Mouse (Mus musculus) layer of hippocampus, adult 18-20 months (tissue): ENCODE measurements at regions not wholly inside any gene's neighbourhood (a gene's known extent, or its start where the extent isn't known, plus 50 kb on each side); places are given as distances from the start of the nearest gene placed in this dataset.

ENCODE experiments used
- DNase-seq, 2 experiments: peaks; one replicate each; pipeline ENCODE4 v3.0.0; 2022; ENCODE audit warnings: low spot score in 2 of 2

GRCm38 (mm10) chr15:36945309-36945708 lies 62.3 kb downstream of the Zfp706 start:
- no peak for DNase-seq

- DNase-seq, result no peak
These were observed 62.9 kb downstream of the Zfp706 start for GRCm38 (mm10) chr15:36944556-36945171.

GRCm38 (mm10) chr15:36943492-36944112 lies 64.0 kb downstream of the Zfp706 start:
- DNase-seq, result peak; percentile 42 to 55

- DNase-seq, result no peak
These were observed 65.3 kb downstream of the Zfp706 start for GRCm38 (mm10) chr15:36942261-36942660.

- no peak for DNase-seq
These were observed 65.8 kb downstream of the Zfp706 start for GRCm38 (mm10) chr15:36941741-36942140.

GRCm38 (mm10) chr15:36939608-36940007 lies 68.0 kb downstream of the Zfp706 start:
- DNase-seq, result no peak

GRCm38 (mm10) chr15:36939153-36939552 lies 68.4 kb downstream of the Zfp706 start:
- no peak for DNase-seq

- DNase-seq, result peak; percentile 87 to 93
These were observed 68.9 kb downstream of the Zfp706 start for GRCm38 (mm10) chr15:36938511-36939150.

- peak in 1 of 2 experiments; percentile 37 for DNase-seq
These were observed 69.6 kb downstream of the Zfp706 start for GRCm38 (mm10) chr15:36937757-36938498.

- DNase-seq, result no peak
These were observed 70.4 kb downstream of the Zfp706 start for GRCm38 (mm10) chr15:36937067-36937657.

- DNase-seq, result no peak
These were observed 72.8 kb downstream of the Zfp706 start for GRCm38 (mm10) chr15:36934801-36935200.

GRCm38 (mm10) chr15:36933581-36933991 lies 74.0 kb downstream of the Zfp706 start:
- no peak for DNase-seq

- no peak for DNase-seq
These were observed 76.1 kb downstream of the Zfp706 start for GRCm38 (mm10) chr15:36931460-36931859.

GRCm38 (mm10) chr15:36930433-36930832 lies 77.1 kb downstream of the Zfp706 start:
- DNase-seq, result no peak

GRCm38 (mm10) chr15:36929786-36930185 lies 77.8 kb downstream of the Zfp706 start:
- no peak for DNase-seq

GRCm38 (mm10) chr15:36929088-36929487 lies 78.5 kb downstream of the Zfp706 start:
- no peak for DNase-seq

- DNase-seq, result no peak
These were observed 78.9 kb downstream of the Zfp706 start for GRCm38 (mm10) chr15:36928678-36929077.

- no peak for DNase-seq
These were observed 80.1 kb downstream of the Zfp706 start for GRCm38 (mm10) chr15:36927436-36927835.

GRCm38 (mm10) chr15:36924171-36924570 lies 83.4 kb downstream of the Zfp706 start:
- no peak for DNase-seq

GRCm38 (mm10) chr15:36921384-36921783 lies 86.2 kb downstream of the Zfp706 start:
- no peak for DNase-seq

- DNase-seq, result no peak
These were observed 86.7 kb downstream of the Zfp706 start for GRCm38 (mm10) chr15:36920886-36921285.
